Mouse (Mus musculus): ENCODE measurements around the gene Lmo7. TPM values are rescaled to one million over a fixed set of nuclear protein-coding genes. Genes with fewer than 3 reads are reported as not detected.

The Lmo7 gene
- 6.2 and 11.6 TPM in 2 replicates for polyA plus RNA-seq (2014; fragmentation: Nextera tagmentation; extraction: Ambion mirVana)

DNA sequence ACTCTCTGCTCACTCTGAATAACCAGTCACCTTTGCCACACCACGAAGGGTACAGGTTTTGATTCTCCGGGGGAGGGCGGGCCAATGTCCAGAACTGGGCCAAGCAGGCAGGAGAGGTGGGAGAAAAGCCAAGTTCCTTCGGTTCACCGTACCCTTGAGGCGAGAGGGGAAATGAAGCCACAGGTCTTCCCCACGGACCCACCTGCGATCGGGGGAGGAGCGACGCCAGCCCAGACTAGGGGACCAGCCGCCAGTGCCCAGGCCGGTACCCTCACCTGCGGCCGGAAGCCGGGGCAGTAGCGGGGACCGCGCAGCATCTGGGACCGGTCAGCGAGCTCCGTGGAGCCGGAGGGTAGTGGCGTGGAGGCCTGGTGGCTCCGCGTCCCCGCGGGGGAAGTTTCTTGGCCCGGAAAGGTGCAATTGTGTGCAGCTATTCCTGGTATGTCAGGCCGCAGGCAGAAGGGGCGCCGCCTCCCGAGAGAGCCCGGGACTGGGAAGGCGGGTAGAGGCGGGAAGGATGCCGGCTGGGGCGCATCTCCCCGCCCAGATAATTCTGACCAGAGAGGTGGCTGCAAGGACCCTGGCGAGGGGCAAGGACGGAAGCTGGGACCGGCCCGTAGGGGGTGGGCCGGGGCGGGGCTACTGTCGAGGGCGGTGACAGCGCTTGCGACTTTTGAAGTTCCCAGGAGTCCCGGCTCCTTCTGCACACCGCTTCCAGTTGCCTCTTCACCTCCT is at the start of gene Lmo7, which contains the start of gene Gm9922:
Gene Lmo7 (plus strand): TSS at position 721 of the 735 bp plus-strand sequence.
Gene Gm9922 (minus strand): TSS at position 578 of the 735 bp plus-strand sequence.
- H3K27ac ChIP-seq (ENCODE audit: low read depth, low read length): no peak within 1 kb of the TSS

DNA sequence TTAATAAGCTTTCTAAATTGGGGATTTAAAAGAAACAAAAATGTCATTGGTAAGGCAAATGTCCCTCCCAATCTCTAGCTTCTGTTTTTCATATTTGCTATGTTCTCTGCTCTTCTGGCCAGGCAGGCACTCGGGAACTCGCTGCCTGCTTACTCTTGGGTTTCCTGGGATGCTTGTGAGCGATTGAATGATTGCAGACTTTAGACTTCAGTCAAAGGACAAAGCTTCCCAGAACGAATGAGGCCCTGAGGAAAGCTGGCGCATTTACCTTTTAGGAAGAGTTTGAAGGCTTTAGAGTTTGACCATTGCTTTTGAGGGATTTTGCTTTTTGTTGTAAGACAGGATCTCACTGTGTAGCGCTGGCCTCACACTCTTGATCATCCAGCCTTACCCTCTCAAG is 42.1 kb upstream of the Lmo7 start:
- no peak overlapping the region for H3K4me3 ChIP-seq (ENCODE audit: low read length)
- WGBS: 94% methylated on average over 6 of the region's 6 CpGs
- no peak for ATAC-seq (ENCODE audit: low FRiP score, low TSS enrichment)
- no peak overlapping the region for H3K27ac ChIP-seq (ENCODE audit: low read depth, low read length)
- no peaks in the 10 kb centered on the region for H3K27me3 ChIP-seq (ENCODE audit: control insufficient read depth, insufficient read depth, low read length)
- H3K36me3 ChIP-seq (ENCODE audit: control insufficient read depth, insufficient read depth, low read length): peaks cover 9% of the 10 kb centered on the region; the same call in 1 of the 2 replicates
- no peak overlapping the region for H3K9ac ChIP-seq (ENCODE audit: low read depth, low read length)
- no peaks in the 10 kb centered on the region for H3K4me1 ChIP-seq (ENCODE audit: control insufficient read depth, insufficient read depth, low read length)
- H3K9me3 ChIP-seq (ENCODE audit: control insufficient read depth, low read length): no peaks in the 10 kb centered on the region
- H3K4me2 ChIP-seq (replicated peaks; ENCODE audit: low read depth, low read length): no peak overlapping the region

More for the DNA sequence above, at the start of gene Lmo7, which contains the start of gene Gm9922:
- H3K4me2 ChIP-seq (replicated peaks; ENCODE audit: low read depth, low read length): peak within 1 kb of the TSS; percentile 99
- H3K4me1 ChIP-seq (ENCODE audit: control insufficient read depth, insufficient read depth, low read length): no peaks in the 10 kb centered on the region
- peak; percentile 95 for ATAC-seq (ENCODE audit: low FRiP score, low TSS enrichment)
- peak within 1 kb of the TSS; percentile 66 for H3K9ac ChIP-seq (ENCODE audit: low read depth, low read length)
- H3K9me3 ChIP-seq (ENCODE audit: control insufficient read depth, low read length): no peaks in the 10 kb centered on the region
- peaks cover 6% of the 10 kb centered on the region; the same call in 1 of the 2 replicates for H3K27me3 ChIP-seq (ENCODE audit: control insufficient read depth, insufficient read depth, low read length)
- WGBS: under 1% methylated on average over 51 of the region's 51 CpGs
- no peaks in the 10 kb centered on the region for H3K36me3 ChIP-seq (ENCODE audit: control insufficient read depth, insufficient read depth, low read length)
- peak within 1 kb of the TSS; percentile 77 for H3K4me3 ChIP-seq (ENCODE audit: low read length)

DNA sequence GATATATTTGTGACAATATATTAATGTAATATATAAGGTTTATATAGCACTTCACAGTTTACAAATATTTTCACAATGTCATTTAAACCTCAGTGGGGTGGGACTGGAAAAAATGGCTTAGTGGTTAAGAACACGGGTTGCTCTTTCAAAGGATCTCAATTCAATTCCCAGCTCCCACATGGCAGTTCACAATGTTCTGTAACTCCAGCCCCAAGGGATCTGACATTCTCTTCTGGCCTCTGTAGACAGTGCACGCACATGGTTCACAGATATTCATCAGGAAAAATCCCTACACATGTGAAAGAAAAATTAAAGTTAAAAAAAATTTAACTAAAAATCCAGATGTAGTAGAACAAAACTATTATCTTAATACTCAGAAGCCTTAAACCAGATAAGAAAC is 41.4 kb upstream of the Lmo7 start:
- Histone ChIP-seq H3K4me1 (ENCODE audit: control insufficient read depth, insufficient read depth, low read length) (no peaks in the 10 kb centered on the region), H3K9ac (ENCODE audit: low read depth, low read length) (no peak overlapping the region), H3K4me3 (ENCODE audit: low read length) (no peak overlapping the region), H3K9me3 (ENCODE audit: control insufficient read depth, low read length) (no peaks in the 10 kb centered on the region), H3K27ac (ENCODE audit: low read depth, low read length) (no peak overlapping the region), H3K36me3 (ENCODE audit: control insufficient read depth, insufficient read depth, low read length) (peaks cover 16% of the 10 kb centered on the region; the same call in 1 of the 2 replicates), H3K4me2 (replicated peaks; ENCODE audit: low read depth, low read length) (no peak overlapping the region), H3K27me3 (ENCODE audit: control insufficient read depth, insufficient read depth, low read length) (no peaks in the 10 kb centered on the region)
- no peak for ATAC-seq (ENCODE audit: low FRiP score, low TSS enrichment)
- 94% methylated on average over 2 of the region's 2 CpGs for WGBS

DNA sequence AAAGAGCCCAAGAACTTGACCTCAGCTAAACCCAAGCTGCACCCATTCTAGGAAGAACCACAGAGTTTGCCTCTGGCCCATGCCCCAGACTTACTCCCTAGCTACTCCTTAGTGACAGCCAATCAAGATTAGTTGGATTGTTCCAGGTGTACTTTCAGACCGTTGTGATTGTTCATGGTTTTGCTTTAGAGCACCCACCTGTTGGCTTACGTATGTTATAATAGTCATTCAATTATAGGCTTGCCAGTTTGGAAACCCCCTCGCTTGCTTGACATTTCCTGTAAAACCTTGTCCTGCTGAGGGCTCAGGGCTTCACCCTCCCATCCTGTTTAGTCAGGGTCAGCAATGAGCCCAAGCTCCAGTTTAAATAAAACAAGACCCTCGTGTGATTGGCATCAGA is 25.3 kb upstream of the Lmo7 start:
- H3K4me2 ChIP-seq (replicated peaks; ENCODE audit: low read depth, low read length): no peak overlapping the region
- no peak for ATAC-seq (ENCODE audit: low FRiP score, low TSS enrichment)
- H3K4me1 ChIP-seq (ENCODE audit: control insufficient read depth, insufficient read depth, low read length): no peaks in the 10 kb centered on the region
- H3K9me3 ChIP-seq (ENCODE audit: control insufficient read depth, low read length): no peaks in the 10 kb centered on the region
- H3K27me3 ChIP-seq (ENCODE audit: control insufficient read depth, insufficient read depth, low read length): no peaks in the 10 kb centered on the region
- WGBS: 82% methylated on average over 4 of the region's 4 CpGs
- H3K27ac ChIP-seq (ENCODE audit: low read depth, low read length): no peak overlapping the region
- no peak overlapping the region for H3K9ac ChIP-seq (ENCODE audit: low read depth, low read length)
- H3K36me3 ChIP-seq (ENCODE audit: control insufficient read depth, insufficient read depth, low read length): no peaks in the 10 kb centered on the region
- H3K4me3 ChIP-seq (ENCODE audit: low read length): no peak overlapping the region

DNA sequence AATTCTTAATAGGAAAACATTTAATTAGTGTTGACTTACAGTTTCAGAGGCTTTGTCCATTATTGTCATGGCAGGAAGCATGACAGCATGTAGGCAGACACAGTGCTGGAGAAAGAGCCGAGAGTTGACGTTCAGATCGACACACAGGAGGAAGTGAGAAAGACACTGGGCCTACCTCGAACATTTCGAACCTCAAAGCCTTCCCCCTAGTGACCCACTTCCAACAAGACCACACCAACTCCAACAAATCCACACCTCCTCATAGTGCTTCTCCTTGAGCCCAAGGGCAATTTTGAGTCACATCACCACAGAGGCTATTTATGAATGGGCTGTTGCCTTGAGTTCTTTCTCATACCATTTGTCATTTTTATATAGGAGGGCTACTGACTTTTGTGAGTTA is 22.7 kb upstream of the Lmo7 start:
- Histone ChIP-seq H3K27ac (ENCODE audit: low read depth, low read length) (no peak overlapping the region), H3K9ac (ENCODE audit: low read depth, low read length) (no peak overlapping the region), H3K9me3 (ENCODE audit: control insufficient read depth, low read length) (no peaks in the 10 kb centered on the region), H3K4me1 (ENCODE audit: control insufficient read depth, insufficient read depth, low read length) (no peaks in the 10 kb centered on the region), H3K27me3 (ENCODE audit: control insufficient read depth, insufficient read depth, low read length) (no peaks in the 10 kb centered on the region), H3K4me3 (ENCODE audit: low read length) (no peak overlapping the region), H3K4me2 (replicated peaks; ENCODE audit: low read depth, low read length) (no peak overlapping the region), H3K36me3 (ENCODE audit: control insufficient read depth, insufficient read depth, low read length) (no peaks in the 10 kb centered on the region)
- 88% methylated on average over 5 of the region's 5 CpGs for WGBS
- no peak for ATAC-seq (ENCODE audit: low FRiP score, low TSS enrichment)

DNA sequence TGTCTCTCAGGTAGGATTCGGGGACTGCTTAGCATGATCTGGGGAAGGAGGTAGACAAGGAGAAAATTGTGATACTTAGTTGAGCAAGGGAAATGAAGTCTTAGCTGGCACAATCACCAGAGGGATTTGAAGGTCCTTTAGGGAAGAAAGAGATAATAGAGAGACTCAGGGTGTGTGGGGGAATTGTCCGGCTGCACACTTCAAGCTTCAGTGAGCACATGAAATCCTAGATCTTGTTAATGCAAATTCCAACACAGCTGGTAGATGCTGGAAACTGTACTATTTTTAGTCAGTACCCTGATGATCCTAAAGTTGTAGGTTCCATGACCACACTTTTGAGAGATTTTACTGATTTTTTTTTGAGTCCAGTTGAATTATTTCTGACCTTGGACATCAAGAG is 15.3 kb upstream of the Lmo7 start:
- peak; percentile 55; the same call in 1 of the 2 replicates for ATAC-seq (ENCODE audit: low FRiP score, low TSS enrichment)
- 55% methylated on average over 2 of the region's 2 CpGs for WGBS
- H3K4me2 ChIP-seq (replicated peaks; ENCODE audit: low read depth, low read length): no peak overlapping the region
- H3K27me3 ChIP-seq (ENCODE audit: control insufficient read depth, insufficient read depth, low read length): no peaks in the 10 kb centered on the region
- no peaks in the 10 kb centered on the region for H3K36me3 ChIP-seq (ENCODE audit: control insufficient read depth, insufficient read depth, low read length)
- H3K4me3 ChIP-seq (ENCODE audit: low read length): no peak overlapping the region
- H3K4me1 ChIP-seq (ENCODE audit: control insufficient read depth, insufficient read depth, low read length): no peaks in the 10 kb centered on the region
- H3K9me3 ChIP-seq (ENCODE audit: control insufficient read depth, low read length): no peaks in the 10 kb centered on the region
- H3K9ac ChIP-seq (ENCODE audit: low read depth, low read length): no peak overlapping the region
- H3K27ac ChIP-seq (ENCODE audit: low read depth, low read length): no peak overlapping the region

DNA sequence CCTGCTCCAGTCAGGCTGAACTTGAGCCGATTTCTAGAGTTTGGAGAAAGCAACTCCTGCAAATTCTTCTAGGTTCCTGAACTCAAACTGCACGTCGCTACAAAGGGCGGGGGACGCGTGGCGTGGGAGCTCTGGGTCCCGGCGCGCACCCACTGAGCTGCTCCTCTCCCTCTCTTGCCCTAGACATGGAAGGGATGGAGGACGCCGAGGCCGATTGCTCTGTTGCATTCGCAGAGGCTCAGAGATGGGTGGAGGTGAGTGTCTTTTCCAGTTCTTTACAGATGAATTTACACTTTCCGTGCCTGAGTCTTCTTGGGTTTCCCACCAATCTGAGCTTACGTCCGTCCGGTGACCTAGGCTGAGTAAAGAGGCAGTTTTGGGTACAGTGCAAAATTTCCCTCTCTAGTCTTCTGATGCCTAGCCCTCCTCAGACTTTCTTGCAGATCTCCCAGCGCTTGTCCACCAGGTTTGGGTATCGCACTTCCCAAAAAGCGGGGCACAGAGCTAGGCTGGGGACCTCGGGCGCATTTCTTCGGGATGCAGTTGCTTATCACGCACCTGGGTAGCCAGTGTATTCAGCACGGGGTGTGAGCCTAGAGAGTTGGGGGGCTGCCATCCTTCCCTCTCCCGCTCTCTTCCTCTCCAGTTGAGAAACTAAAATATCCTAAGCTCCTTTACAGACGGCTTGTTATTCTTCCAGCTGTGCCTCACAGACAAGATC is 375 bp downstream of the Lmo7 start:
- H3K27me3 ChIP-seq (ENCODE audit: control insufficient read depth, insufficient read depth, low read length): peaks cover 6% of the 10 kb centered on the region; the same call in 1 of the 2 replicates

DNA sequence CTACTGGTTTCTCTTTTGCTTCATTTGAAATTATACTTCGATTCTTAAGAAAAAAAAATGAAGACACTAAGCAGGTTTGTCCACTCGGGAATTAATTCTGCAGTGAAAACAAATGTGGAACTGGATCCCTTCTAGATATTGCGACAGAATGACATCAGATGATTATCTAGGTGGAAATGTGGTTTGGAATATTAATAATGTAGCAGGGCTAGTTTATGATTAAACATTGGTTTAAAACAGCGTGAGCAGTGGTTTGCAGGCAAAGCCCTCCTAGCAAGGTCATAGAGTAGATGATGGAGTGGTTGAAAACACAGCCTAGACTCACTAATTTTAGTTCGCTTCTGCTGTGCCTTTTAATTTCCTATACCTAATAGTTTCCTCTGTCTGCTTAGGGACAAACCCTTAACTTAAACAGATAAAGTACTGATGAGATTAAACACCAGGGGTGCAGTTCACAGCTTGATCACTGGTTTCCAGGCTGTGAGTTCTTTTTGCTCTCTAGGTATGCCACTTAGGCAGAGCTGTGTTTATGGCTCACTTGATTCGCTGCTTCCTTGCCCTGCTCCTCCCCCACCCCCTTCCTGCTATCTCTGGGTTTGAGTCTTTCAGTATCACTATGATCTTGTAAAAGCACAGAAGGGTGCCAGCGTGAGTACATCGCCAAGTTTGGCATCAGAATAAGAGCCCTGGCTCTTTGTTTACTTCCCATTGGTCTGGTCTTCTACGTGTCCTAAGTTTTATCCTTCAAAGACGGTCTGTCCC is 4.0 kb downstream of the Lmo7 start:
- Histone ChIP-seq H3K36me3 (ENCODE audit: control insufficient read depth, insufficient read depth, low read length) (no peaks in the 10 kb centered on the region), H3K4me3 (ENCODE audit: low read length) (no peak overlapping the region), H3K4me1 (ENCODE audit: control insufficient read depth, insufficient read depth, low read length) (no peaks in the 10 kb centered on the region), H3K4me2 (replicated peaks; ENCODE audit: low read depth, low read length) (0 out of 2 replicates have a peak overlapping the region, but pooled peaks have one; percentile 8), H3K9me3 (ENCODE audit: control insufficient read depth, low read length) (no peaks in the 10 kb centered on the region), H3K27me3 (ENCODE audit: control insufficient read depth, insufficient read depth, low read length) (peaks cover 6% of the 10 kb centered on the region; the same call in 1 of the 2 replicates), H3K27ac (ENCODE audit: low read depth, low read length) (no peak overlapping the region), H3K9ac (ENCODE audit: low read depth, low read length) (no peak overlapping the region)
- WGBS: 26% methylated on average over 10 of the region's 10 CpGs
- no peak for ATAC-seq (ENCODE audit: low FRiP score, low TSS enrichment)

More for the DNA sequence above, 375 bp downstream of the Lmo7 start:
- H3K4me3 ChIP-seq (ENCODE audit: low read length): peak overlapping the region; percentile 77
- H3K27ac ChIP-seq (ENCODE audit: low read depth, low read length): no peak overlapping the region
- WGBS: under 1% methylated on average over 28 of the region's 28 CpGs
- ATAC-seq (ENCODE audit: low FRiP score, low TSS enrichment): peak; percentile 74
- H3K4me1 ChIP-seq (ENCODE audit: control insufficient read depth, insufficient read depth, low read length): no peaks in the 10 kb centered on the region
- peak overlapping the region; percentile 99 for H3K4me2 ChIP-seq (replicated peaks; ENCODE audit: low read depth, low read length)
- peak overlapping the region; percentile 66 for H3K9ac ChIP-seq (ENCODE audit: low read depth, low read length)
- H3K9me3 ChIP-seq (ENCODE audit: control insufficient read depth, low read length): no peaks in the 10 kb centered on the region
- no peaks in the 10 kb centered on the region for H3K36me3 ChIP-seq (ENCODE audit: control insufficient read depth, insufficient read depth, low read length)

Measured in kidney, embryonic 14.5 days (tissue).